Mouse (Mus musculus) ovary, postnatal 36 days (tissue): ENCODE measurements around the gene Rab43.

Source experiments
- DNase-seq: peaks from one replicate; pipeline ENCODE4 v3.0.0; 2022; ENCODE audit warnings: low spot score, mixed read lengths

Gene Rab43

DNA sequence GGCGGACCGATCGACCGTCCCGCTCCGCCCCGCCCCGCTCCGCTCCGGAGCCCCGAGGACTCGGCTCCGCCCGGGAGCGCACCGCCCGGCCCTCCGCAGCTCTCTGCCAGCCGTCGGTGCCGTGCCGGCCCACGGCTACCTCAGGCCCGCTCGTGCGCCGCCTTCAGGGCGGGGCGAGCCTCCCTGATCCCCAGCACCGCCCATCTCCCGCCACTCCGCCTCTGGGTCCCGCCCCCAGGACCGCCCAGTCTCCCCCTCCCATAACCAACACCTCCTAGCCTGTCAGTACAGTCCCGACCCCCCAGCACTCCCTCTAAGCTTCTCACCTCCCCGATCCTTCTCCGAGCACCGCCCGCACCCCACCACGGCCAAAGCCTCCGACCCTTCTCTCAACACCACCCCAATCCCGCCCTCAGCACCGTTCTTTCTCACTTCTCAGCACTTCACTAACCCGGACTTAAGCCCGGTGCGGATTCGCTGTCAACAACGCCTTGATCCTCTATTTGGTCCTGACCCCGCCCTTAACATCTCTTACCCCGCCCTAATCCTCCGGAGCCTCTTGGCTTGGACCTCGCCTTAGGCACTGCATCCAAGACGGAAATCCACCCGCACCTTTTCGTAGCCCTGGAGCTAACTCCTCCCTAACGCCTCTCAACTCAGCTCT lies at the start of gene Rab43:
Gene Rab43, minus strand, starts transcription at position 490 of the 664 bp plus-strand sequence.
- peak; percentile 96 for DNase-seq

DNA sequence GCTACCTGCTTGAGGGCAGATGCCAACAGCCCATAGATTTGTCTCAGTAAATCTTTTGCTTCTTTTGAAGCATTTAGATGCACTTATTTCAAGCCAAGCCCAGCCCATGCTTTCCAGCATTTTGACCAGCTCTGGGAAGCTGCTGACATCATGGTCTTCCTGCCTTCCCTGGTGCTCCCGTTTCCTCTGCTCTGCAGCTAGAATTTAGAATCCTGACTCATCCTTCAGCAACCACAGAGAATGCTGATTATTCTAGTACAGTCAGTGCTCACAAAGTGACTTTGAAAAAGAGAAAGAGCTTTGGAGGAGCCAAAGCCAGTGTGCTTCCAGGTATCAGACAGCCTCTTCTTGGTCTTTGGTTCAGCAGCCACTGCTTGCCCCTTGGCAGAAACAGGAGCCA lies 45.1 kb upstream of the Rab43 start:
- no peak for DNase-seq

DNA sequence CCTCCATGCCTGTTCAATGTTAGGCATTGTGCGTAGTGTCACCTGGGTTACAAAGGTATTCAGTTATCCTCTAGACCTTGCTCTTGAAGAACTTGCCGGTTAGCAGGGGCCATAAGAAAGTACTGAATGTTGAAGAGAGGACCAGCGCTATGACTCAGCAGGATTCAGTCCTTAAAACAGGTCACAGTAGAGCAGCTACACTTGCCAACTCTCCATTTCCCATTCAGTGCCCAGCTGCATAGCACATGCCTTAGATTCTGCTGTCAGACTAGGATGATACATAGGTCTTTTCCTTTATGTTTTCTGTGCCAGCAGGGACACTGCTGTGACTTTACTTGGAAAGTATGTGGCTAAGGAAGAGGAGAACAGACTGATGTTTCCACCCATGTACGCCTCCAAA lies 41.5 kb upstream of the Rab43 start:
- DNase-seq = no peak

DNA sequence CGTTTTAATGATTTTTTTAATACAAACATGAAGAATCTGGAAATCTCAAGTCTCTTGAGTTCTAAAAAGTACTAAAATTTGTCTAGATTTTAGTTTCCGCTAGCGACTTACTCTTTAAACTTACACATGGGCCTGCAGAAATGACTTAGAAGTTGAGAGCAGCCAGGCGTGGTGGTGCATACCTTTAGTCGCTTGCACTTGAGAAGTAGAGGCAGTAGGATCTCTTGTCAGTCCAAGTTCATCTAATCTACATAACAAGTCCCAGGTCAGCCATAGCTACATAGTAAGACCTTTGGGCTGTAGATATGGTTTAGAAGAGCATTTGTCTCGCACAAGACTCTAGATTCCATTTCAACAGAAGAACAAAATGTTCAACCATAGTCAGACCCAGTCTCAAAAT lies 39.9 kb upstream of the Rab43 start:
- no peak for DNase-seq

DNA sequence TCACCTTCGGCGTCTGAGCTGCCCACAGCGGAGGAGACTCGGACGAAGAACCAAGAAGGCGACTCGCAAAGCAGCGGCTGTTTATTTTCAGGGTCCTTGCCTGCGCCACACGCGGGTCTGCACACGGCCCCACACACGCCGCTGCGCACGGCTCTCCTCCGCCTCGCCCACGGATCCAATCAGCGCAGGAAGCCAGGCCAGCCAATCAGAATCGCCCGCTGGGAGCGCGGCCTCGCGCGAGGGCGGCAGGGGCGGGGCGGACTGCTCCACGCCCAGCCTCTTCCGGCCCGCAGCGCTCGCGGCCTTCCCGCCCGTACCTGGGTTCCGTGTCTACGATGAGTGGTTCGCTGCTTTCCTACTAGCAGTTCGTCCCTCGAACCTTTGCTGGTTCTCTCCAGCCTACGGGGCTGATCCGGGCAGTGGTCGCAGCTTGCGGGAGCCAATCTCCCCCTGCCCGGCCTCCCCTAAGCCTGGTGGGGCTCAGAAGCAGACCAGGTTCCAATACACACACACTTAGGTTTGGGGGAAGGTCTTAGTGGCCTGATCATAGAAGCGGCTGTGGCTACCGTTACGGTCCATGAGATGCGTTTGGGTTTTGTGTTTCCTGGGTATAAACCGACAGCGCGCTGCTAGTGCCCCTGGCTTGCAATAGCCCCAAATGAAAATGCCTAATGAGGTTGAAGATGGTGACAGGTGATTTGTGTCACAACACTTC lies 39.1 kb upstream of the Rab43 start, which contains the start of gene Cnbp:
Gene Cnbp, minus strand, starts transcription at position 207 of the 715 bp plus-strand sequence.
- DNase-seq = peak; percentile 97

DNA sequence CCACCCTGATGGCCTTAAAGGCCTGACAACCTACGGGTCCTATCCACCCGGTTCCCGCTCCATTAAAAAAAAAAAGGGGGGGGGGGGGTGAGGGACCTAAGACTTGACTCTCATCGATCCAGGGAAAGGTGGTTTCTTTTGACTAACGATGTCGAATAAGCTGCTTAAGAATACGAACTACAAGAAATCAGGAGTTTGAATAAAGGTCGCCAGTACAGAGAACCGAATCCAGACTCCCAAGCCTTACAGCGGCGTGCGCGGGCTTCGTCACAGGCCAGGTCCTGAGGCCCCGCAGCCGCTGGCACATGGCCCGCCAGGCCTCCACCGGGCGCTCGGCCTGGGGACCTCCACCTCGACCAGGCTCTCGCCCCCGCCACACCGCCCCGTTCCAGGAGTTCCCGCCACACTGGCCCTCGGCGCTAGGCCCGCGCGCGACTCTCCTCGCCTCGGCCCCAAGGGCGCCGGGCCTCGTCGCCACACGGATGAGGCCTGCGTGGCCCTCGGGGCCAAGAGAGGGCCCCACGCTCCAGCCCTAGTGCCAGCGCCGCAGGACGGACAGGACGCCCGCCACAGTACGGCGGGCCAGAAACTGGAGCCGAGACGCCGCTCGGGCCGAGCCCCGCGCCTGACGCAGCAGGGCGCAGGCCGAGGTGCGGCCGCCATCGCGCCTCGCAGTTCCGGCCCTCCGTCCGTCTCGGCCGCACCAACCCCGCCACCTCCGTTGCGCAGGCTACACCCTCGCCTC lies 38.4 kb upstream of the Rab43 start:
- DNase-seq = peak; percentile 65

DNA sequence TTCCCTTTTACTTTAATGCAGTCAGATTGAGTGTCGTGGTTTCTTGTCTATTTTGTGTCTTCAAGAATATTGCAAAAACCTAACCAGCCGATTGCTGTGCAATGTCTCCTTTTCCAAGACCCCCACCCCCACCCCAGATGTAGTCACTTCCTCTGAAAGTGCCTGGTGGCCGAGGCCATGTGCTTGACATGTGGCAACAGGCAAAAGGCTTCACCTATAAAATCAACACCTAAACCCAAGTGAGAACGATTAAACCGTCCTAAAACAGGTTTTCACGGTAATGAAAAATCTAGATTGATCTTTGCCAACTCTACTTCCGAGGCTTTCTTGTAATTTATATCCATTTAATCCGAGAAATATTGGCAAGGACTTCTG lies 37.8 kb upstream of the Rab43 start:
- no peak for DNase-seq

DNA sequence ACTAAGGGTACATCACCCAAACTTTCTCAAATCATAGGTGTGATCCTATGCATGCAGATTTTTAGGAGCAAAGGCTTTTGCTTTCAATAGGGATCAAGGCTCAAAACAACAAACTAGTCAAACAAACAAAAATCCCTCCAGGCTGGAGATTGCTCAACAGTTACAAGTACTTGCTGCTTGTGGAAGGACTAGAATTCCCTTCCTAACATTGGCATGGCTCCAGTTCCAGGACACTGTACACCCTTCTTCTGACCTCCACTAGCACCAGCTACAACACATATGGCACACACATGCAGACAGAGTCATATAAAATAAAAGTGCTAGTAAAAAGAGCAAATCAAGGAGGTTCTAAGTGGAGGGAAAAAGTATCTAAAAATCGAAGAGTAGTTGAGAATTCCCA lies 34.8 kb upstream of the Rab43 start:
- no peak for DNase-seq

DNA sequence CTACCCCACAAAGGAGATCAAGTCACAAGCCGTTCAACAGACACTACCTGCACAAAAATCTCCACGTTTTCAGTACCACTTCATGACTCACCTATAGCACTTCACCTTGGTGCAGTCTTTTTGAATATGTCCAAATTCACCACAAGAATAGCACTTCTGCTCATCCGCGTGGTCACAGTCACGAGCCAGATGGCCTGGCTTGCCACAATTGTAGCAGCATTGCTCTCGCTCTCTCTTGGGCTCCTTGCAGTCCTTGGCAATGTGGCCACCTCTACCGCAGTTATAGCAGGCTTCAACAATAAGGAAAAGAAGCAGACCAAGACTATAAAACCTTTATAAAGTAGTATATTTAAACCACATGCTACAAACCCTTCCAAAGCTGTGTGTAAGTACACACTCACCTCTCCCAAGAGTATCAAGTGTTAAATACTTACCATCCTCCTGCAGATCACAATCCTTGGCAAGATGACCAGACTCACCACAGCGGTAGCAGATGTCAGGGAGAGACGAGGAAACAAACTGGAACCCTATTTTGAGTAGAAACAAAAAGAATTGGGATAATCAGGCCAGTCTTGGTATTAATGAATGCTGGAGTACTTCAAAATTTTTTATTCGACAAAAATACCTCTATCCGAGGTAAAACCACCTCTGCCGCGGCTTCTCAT lies 33.2 kb upstream of the Rab43 start:
- DNase-seq = no peak

DNA sequence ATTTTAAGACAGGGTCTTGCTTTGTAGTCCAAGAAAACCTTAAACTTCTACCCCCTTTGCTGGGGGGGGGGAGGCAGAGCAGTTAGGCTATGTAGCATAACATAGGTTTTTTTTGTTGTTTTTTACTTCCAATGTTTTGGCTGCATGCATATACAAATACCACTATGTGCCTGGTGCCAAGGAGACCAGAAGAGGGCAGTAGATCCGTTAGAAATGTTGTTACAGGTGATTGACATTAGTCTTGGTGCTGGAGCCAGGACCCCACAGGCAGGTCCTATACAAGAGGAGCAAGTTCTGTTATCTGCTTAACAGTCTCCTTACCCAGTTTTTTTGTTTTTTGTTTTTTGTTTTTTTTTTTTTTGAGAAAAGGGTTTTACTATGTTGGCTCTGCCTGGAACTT lies 30.3 kb upstream of the Rab43 start:
- no peak for DNase-seq

DNA sequence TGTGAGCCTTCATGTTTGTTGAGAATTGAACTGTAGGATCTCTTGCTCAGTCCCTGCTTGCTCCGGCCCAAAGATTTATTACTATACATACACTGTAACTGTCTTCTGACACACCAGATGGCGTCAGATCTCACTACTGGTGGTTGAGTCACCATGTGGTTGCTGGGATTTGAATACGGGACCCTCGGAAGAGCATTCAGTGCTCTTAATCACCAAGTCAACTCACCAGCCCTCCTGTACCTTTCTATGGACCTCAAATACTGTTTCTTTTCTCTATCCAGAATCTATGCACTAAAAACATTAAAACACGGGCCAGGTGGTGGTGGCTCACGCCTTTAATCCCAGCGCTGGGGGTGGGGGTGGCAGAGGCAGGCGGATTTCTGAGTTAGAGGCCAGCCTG lies 29.7 kb upstream of the Rab43 start:
- no peak for DNase-seq

DNA sequence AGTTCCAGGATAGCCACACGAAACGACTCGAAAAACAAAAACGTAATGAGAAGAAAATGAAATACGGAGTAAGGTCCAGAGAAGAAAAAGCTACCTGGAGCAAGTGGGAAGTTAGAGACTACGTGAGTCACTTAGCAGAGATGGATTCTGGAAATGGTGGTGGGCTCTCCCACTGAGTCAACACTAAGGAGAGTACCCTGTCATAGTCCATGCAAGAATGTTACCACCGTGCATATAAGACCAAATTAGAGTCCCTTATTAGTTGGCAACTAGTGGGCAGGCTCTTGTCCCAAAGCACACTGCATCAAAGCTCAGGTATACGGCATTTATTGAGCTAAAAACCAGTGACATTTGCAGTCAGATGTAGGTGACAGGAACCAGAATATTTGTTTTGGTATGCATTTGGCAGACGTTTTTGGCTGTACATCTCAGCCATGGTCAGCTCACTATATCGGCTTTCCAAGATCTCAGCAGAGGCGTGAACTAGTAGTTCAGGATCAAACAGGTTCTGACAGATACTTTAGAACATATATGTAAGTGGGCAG lies 27.9 kb upstream of the Rab43 start:
- no peak for DNase-seq

DNA sequence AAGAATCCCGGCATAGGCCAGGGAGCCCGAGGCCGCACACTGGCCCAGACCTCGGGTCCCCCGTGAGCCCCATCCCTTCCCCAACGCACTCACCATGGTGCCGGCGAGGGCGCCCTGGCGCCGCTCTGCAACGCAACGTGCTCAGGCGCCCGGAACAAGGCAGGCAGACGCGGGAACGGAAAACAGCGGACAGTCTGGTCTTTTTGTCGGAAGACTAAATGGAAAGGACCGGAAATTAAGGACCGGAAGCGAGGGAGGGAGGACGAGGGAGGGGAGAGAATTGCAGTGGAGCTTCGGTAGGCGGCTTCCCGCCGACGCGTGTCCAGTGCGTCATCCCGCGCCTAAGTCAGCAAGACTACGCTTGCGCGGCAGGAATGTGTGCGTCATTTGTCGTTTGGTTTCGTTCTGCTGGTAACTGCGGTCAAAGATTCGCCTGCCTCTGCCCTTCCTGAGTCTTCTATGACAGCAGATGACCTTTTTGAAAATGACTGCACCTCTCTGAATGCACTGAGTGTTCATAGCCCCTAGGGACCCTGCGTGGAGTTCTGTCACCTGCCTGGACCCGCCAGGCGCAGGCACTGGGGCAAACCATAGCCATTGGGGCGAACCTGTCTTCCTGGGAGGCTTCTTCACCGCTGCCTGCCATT lies 26.7 kb upstream of the Rab43 start, which contains the start of gene Isy1:
Gene Isy1, minus strand, starts transcription at position 248 of the 647 bp plus-strand sequence.
- DNase-seq = peak; percentile 89

DNA sequence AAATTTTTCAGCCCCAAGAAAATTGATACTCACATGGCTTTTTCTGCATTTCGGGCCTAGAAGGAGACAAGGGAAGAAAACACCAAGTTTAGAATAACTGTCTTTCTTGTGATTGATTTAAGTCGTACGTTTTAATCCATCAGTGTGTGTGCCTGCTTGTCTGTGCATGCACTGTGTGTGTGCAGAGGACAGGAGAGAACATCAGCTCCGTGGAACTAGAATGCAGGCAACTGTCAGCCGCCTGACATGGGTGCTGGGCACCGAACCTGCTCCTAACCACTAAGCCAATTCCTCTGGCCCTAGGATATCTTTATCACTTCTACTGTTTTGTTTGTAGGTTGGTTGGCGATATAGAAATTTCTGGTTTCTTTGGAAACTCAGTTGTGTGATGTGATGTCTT lies 23.7 kb upstream of the Rab43 start, which contains the start of gene Gm45140:
Gene Gm45140, minus strand, starts transcription at position 101 of the 400 bp plus-strand sequence.
- no peak for DNase-seq

DNA sequence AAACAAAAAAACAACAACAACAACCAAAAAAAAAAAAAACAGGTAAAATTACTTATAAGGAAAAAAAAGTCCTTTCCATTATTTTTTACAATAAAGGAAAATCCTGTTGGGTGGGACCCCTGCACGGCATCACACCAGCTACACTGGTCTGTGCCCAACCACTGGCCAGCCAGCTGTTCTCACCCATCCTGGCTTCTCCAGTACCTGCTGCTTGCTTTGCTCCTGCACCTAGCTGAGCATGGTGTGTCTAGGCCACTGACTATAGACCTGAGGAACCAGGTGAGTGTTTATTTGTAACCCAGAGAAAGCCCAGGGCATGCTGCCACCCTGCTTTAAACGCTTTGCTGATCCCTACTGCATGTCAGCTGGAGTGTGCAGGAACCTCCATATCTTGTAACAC lies 8.4 kb upstream of the Rab43 start:
- DNase-seq = no peak

DNA sequence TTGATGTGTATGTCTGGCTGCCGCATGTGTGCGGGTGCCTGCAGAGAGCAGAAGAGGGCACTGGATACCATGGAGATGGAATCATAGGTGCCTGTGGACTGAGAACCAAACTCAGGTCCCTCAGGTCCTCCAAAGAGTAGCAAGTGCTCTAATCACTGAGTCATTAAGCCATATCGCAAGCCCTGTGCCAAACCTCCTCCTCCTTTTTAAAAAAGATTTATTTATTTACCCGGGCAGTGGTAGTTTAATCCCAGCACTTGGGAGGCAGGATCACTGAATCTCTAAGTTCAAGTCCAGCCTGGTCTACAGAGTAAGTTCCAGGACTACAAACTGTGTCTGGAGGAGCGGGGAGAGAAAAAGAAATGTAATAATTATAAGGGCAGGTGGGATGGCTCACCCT lies 2.5 kb upstream of the Rab43 start:
- no peak for DNase-seq

DNA sequence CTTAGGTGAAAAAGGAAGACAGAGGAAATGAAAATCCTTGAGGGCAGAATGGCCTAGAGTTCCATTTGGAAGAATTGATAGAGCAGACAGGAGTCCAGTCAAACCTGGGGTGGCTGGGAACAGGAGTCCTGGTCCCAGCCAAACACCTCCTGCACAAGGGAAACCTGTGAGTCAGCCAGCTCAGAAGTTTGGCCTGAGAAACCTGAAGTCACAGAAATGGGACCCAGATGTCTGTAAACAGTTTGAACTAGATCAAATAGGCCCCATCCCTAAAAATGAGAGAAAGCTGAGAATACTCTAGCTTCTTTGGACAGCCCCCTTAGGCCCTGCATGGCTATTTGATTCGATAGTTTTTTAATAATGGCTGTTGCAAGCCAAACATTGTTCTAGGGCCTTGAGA lies 692 bp upstream of the Rab43 start:
- DNase-seq = no peak

DNA sequence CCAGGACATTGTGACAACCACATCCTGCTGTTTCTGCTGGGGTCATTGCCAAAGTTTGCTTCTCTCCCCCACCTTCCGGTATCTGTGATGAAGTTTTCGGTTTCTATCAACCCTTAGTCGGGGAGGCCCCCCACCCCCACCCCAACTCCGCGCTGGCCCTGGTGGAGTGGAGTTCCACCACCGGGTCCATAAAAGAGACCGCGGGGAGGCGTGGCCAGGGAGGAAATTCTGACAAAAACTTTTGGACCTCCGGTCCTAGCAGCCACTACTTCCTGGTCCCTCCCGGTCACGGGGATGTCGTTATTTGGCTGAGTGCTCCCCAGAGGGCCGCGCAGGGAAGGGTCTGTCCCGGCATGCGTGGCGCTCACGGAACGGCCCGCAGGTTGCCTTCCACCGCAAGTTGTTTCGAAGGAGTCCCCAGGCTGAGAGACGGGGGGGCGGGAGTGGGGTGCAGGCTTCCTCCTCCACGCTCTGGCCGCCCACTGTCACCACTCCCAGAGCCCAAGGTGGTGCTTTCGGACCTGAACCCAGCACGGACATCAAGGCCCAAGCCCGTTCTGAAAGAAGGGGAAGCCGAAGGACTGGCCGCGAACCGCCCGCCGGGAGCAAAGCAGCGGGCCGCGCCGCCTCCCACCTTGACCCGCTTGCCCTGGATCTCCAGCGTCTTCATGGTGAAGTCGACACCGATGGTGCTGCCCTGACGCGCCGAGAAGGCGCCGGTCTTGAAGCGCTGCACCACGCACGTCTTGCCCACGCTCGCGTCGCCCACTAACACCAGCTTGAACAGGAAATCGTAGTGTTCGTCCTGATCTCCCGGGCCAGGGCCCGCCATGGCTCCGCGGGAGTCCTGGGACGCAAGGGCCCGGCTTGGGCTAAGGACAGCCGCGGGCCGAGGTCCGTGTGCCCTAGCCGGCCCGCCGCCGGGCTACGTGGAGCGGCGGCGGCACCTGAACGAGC lies 973 bp downstream of the Rab43 start:
- DNase-seq = peak; percentile 60

DNA sequence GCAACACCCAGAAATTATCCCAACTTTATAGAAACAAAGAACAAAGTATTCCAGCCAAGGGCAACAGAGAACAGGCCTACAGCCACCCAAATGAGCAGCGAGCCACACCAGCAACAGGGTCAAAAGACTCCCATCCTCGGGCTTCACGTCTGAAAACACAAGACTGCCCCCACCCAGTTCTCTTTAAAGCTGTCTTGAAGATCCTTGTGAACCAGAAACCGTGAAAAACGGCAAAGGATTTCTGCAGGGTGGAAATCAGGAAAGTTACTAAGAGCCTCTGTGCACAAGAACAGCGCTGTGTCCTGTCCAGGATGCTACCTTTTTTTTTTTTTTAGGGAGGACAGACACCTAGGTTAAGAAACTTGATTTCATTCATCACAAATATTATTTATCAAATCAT lies 1.7 kb downstream of the Rab43 start:
- DNase-seq = no peak

DNA sequence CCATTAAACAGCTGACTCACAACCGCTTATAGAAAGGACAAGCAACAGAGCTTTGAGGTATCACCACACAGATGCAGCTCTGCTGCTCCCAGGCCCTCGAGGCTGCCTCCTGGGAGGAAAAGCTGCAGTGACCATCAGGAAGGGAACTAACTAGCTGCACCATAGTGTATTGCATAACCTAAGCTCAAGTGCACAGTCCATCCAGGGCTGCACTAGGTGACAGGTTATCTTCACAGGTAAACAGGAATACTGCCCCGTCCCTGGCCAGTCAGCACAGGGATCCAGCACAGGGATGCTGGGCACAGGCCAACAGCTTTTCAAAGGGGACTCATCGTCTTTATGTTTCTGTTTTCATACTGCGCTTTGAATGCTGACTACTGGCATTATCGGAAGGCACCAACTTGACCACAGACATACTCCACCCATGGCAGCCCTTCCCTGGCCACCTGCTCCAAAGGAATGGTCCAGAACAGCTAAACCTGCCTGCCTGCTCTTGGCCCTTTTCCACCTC lies 2.3 kb downstream of the Rab43 start:
- no peak for DNase-seq
